Mouse (Mus musculus) c-Kit-positive CD71-negative TER-119-negative erythroid progenitor cells, embryonic 14.5 days (primary cell): Measurements from ENCODE around the gene Sfpq.

Experiments
- DNase-seq: peaks from one replicate; pipeline ENCODE4 v3.0.0-alpha.2; 2013; ENCODE audit warnings: low read depth

Sfpq gene

DNA sequence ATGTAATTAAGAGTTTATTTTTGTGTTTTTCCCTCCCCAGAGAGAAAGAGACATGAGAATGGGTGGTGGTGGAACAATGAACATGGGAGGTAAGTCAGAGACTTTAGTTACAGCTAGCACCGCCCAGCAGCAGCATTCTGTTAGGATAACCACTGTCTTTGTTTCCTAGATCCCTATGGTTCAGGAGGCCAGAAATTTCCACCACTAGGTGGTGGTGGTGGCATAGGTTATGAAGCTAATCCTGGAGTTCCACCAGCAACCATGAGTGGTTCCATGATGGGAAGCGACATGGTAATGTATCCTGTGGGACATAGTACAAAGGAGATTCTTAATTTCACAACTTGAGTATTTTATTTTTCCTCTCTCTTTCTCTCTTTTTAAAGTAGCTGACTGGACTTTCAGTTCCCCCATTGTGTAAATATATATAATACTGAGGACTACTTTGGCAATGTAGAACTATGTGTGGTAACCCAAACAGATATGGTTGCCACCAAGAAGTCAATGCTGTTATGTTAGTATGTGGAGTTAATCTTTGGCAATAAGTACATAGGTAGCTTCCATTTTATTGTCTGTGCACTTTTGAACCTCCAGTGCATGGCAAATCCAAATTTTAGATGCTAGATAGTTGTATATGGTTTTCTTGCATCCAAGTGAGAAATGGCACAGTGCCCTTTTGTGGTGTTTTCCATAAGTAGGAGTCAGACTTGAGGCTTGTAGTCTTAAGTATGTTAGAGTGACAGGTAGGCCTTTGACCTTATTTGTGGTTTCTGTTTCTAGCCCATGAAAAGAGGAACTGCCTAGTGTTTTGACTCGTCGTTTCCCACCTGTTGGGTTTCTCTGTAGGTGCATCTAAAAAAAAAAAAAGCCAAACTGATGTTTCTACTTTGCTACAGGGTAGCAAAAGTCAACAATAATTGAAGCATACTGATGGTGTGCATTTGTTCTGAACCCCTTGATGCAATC is 6.4 kb downstream of the Sfpq start:
- no peak for DNase-seq

DNA sequence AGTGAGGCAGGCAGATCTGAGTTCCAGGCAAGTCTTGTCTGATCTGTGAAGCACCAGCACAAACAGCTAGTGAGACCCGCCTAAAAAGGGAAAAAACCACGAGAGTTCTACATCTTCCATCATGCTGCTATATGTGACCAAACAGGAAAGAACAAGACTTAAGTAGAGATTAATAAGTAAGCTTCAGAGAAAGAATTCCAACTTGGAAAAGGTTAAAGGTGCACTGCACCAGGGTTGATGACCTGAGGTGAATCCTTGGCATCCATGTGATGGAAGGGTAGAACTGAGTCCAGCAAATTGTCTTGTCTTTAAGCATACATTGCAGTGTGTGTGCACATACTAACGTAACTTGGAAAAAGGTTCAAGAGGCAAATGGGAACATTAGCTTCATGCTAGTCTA is 16.0 kb downstream of the Sfpq start:
- no peak for DNase-seq

DNA sequence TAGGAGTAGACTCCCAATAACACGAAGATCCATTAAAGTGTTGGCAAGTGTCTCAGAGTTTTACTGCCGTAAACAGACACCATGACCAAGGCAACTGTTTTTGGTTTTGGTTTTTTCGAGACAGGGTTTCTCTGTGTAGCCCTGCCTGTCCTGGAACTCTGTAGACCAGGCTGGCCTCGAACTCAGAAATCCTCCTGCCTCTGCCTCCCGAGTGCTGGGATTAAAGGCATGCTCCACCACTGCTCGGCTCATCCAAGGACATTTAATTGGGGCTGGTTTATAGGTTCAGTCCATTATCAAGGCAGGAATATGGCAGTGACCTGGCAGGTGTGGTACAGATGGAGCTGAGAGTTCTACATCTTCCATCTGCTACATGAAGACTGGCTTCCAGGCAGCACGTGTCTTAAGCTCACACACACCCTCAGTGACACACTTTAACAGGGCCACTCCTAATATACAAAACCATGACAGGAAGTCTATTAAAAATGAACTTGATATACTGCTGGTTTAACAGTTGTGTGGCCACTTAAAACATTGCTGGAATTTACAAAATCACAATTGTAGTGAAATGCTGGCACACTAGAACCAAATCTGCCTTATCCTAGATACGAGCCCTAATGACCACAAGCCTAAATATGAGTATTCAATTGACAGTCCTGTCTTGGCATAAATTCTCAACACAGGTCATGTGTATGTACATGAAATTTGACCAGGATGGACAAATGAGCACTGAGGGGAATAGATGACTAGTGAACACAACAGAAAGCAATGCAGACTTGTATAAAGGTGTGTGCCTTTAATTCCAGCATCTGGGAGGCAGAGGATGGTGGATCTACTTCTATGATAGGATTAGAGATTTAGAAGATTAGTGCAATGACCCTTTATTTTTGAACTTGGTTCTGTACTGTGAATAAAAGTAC is 17.0 kb downstream of the Sfpq start:
- DNase-seq, result no peak

DNA sequence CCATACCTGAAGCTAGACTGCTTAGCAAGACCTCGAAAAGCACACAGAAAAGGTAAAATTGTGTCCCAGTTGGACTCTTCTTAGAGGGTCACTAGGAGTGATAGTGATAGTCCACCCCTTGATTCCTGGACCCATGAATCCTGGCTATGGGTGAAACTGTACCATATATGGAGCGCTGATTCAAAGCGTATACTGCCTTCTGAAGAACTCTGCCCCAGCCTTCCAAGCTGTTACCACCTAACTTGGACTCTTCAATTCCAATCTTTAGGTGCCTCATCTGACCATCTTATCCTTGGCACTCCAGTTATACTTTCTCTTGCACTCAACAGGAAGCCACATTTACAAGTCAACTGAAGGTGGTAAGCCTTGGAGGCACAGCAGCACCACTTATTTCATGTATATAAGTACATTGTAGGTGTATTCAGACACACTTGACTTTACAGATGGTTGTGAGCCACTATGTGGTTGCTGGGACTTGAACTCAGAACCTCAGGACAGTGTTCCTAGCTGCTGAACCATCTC is 17.8 kb downstream of the Sfpq start:
- no peak for DNase-seq

DNA sequence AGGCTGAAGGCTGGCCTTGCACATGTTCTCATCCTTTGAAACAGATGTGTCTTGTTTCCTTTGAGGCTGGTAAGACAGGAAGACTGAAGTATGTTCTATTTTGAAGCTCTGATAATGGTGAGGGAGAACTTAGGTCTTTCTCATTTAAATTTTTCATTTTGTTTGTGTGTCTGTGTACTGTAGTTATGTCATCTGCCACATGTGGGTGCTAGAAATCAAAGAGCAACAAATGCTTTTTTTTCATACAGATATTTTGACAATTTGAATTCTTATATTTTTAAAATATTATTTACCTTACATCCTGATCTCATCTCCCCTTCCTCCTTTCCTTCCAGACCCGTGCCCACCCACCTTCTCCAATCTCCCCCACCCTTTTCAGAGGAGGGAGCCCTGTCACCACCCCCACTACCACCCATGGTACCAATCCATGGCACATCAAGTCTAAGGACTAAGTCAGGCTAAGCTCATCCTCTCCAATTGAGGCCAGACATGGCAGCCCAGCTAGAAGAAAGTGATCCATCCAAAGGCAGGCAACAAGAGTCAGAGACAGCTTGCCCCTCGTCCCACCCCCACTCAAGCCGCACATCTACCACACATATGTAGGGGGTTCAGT is 18.9 kb downstream of the Sfpq start:
- no peak for DNase-seq

DNA sequence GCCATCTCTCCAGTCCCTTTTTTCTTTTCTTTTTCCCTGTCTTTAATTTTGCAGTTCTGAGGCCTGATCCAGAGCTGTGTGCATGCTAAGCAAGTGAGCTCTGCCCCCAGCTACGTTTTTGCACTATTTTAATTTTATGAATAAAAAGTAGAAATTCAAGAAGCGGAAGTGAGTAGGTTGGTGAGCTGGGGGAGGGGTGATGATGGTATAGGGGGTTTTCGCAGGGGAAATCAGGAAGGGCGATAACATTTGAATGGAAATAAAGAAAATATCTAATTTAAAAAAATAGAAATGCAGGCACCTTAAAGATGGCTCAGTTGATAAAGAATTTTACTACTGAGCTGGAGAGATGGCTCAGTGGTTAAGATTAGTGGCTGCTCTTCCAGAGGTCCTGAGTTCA is 22.4 kb downstream of the Sfpq start:
- DNase-seq, result no peak

DNA sequence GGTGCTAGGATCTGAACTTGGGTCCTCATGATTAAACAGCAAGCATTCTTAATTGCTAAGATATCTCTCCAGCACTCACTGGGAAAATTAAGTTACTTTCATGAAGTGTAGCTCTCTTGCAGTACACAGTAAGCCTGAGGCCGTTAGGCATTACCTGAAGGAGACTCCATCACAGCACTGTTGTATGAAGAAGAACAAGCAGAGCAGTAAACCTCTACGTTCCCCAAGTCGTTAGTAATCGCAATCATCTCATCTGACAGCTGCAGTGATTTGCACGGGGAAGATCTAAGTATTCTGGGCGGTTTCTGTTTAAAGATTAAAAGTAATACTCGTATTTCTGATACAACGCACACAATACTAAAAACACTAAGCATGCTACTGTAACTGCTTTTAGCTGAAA is 30.0 kb downstream of the Sfpq start:
- no peak for DNase-seq

DNA sequence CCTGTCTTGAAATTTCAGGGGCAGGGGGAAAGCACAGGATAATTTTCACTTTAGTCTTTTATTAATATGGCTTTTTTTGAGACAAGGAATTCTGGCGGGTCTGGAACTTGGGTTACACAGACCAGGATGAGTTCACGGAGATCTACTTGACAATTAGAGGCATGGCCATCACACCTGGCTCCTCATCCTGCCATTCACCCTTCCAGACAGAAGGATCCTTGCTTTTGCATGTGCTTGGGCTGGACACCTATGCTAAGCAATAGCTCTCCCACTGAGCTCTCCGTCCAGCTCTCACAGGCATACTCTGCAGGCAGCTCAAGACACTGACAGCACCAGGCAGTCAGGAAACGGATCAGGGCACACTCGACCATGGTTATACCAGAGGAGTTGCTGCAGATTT is 31.9 kb downstream of the Sfpq start:
- no peak for DNase-seq

DNA sequence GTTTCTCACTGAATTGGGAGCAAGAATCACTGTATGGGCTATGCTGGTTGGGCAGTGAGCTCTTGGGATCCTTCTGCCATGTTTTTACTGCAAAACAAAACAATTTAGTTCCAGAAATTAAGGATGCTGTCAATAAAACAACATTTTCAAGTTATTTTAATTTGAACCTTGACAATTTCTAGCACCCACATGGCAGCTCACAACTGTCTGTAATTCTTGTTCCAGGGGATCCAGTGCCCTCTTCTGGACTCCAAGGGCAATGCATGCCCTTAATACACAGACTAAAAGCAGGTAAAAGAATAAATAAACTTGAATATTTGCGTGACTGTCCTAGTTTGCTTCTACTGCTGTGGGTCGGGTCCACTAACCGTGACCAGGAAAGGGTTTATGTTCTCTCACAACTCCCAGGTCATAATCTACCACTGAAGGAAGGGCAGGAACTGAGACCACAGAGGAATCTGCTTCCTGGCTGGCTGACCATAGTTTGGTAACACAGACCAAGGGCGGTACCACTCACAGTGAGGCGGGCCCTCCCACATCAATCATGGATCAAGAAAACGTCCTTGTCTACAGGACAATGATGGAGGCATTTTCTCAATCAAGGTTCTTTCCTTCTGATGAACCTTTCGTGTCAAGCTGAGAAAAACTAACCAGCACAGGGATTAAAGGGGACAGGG is 33.5 kb downstream of the Sfpq start:
- DNase-seq, result no peak

DNA sequence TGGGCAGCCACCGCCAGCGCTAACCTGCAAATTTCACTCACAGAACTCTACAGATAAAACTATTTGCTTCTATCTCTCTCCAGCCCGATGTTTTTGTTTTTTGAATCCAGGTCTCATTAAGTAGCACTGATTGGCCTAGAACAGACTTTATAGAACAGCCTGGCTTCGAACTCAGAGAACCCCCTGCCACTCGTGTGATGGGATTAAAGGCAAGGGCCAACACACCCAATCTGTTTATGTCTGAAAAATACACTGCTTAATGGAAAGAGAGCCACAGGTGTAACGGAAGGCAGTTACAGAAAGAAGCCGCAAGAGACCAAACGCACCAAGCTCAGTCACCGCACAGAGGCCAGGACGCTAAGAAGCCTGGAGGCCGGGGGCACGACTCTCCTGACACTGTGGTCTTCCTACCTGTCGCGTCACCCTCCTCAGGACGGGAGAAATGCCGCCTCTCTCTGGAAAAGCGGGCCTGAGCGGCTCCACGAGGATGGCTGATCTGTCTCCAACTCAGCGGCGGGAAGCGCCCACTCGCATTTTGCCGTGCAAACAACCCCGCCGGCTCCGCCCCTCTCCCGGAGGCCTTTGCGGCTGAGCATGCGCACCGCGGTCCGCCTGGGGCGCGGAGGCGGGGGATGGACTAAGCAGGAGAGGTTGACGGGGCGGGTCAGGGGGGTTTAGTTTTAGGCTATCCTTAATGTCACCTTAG is 39.6 kb downstream of the Sfpq start, which contains the start of gene Zmym1:
TSS of gene Zmym1 (minus strand) at position 568 of the 706 bp plus-strand sequence.
- DNase-seq, result peak; percentile 75

DNA sequence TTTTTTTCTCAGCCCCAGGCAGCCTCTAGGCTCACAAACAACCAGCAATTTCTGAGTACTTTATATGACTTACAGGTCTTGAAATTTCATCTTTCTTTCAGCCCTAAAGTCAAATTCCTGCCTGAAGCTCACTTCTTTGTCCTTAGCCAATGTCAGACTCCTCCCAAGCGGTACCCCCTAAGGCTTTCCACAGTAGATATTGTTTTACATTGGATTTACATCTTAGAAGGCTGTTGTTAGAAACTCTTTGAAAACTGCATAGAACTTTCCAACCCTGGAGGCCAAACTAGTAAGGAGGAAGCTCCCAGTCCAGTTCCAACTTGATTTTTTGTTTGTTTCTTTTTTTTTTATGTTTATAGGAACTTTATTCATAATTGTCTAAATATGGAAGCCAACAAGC is 42.9 kb downstream of the Sfpq start:
- DNase-seq, result no peak

DNA sequence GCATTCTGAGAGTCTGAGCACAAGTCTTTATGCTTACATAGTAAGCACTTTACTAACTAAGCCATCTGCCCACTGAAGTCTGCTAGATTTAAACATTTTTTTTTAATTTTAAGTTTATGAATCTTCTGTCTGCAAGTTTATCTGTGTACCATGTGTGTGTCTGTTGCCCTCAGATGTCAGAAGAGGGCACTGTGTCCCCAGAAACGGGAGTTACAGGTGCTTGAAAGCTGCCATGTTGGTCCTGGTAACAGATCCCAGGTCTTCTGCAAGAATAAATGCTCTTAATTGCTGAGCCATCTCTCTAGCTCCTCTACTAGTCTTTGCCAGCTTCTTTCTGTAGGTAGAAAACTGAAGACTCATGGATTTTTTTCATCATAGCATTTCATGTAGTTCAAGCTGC is 53.8 kb downstream of the Sfpq start:
- no peak for DNase-seq

DNA sequence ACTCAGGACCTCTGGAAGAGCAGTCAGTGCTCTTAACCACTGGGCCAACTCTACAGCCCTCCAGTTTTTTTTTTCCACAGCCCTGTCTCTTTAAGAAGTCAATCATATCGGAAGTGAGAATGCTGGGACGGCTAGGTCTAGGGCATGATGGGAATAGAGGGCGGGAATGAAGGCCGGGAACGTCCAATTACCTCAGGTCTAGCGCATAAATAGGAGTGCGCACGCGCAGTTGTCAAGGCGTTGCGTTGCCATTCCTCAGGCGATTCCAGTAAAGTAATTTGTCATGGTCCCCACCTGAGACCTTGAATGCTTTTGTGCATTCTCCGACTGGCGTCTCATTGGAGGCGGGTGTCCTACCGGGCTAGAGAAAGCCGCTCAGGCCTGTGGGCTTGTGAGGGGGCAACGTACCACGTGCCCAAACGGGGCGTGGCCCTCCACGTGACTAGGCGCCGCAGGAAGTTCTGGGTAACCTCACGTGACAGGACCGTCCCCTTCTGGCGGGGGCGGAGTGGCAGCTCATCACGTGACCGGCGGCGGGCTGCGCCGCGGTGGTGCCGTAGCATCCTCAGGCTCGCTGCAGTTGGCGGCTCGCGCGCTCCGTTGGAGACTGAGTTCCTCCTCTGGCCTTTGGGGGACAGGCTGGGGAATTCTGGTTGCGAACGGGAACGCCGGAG is 55.9 kb downstream of the Sfpq start, which contains the start of gene Zmym6:
TSS of gene Zmym6 (plus strand) at position 509 of the 674 bp plus-strand sequence.
- peak; percentile 78 for DNase-seq

DNA sequence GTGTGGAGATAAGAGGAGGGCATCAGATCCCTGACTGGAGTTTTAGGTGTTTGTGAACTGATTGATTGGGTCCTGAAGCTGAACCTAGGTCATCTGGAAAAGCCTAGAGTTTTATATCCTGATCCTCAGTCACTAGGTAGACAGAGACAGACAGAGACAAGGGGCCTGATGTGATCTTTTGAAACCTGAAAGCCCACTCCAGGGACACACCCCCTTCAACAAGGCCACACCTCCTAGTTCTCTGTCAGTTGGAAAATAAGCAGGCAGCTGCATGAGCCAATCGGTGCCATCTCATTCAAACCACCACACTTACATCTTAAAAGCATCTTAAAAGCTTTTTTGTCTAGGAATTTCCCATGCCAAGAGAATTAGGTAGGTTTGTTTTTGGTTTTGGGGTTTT is 59.7 kb downstream of the Sfpq start:
- no peak for DNase-seq

DNA sequence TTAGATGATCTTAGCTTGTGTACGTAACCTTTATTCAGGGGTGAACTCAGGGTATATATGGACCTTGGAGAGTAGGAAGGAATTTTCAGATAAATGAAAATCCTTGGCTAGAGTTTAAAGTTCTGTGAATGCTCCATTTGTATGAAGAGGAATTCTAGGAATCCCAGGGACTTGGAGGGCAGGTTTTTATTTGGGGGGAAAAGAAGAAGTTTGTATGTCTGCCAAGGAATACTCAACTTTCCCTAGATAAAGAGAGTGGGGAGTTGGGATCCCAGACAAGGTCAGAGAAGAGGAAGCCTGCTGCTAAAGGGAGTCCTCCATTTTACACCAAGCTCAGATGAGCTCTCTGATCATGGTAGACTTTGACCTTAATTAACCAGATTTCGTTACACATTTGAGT is 62.0 kb downstream of the Sfpq start:
- no peak for DNase-seq

DNA sequence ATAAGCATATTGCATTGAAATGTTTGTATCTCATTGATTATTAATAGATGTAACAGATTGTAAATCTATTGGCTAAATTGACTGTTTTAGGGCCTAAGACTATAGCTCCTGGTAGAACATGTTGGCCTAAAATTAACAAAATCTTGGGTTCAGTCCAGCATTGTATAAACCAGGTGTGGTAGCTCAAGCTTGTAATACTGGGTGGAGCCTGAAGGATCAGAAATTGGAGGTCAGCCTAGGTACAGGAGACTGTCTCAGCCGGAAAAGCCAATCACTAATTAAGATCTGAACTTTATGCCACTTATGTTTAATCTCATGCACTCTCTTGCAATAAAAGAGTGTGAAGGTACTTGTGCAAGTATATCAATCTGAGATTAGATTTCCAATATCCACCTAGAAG is 64.6 kb downstream of the Sfpq start:
- DNase-seq, result no peak
